Mouse (Mus musculus): ENCODE results near the gene Ppp1r26.
A peak's percentile ranks its signal among the peaks of the same experiment; 100 is the strongest.
"Not testable (repeated sequence)": the region's sequence is repeated elsewhere in the genome, so short reads cannot be mapped to it uniquely, and the experiment has no call there.

Ppp1r26 gene

GRCm38 (mm10) chr2:28446181-28446514, 452 bp upstream of the Ppp1r26 start:
- DNase-seq, result no peak

DNA sequence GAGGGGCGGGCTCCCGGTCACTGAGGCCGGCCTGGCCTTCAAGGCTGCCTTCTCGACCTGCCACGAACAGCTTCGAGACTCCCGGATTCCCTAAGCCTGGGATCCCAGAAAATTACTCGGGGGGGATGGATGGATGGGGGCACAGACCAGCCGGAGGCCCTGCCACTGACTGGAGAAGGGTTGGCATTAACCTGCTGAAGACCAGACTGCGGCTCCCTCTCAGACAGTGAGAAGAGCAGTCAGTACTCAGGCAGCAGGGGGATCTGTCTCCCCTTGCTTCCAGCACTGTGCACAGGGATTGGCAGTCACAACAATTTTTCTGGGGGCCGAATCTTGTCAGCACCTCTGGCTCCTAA, 693 bp downstream of the Ppp1r26 start:
- no peak for DNase-seq

DNA sequence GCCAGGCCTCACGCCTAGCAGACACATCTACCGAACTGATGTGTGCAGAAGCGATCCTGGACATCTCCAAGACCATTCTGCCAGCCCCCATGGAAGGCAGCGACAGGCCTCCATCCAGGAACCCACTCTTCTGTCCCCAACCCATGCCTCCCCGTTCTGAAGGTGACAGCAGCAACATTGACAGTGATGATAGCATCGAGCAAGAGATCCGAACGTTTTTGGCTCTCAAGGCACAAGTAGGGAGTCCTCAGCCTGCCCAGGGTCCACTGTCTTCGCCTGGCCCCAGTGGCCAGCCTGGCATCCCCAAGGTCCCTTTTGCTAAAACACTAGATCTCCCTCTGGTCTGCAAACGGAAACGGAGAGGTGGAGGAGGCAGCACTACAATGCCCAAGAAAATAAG, 5.1 kb downstream of the Ppp1r26 start:
- no peak for DNase-seq

GRCm38 (mm10) chr2:28453539-28453938, 6.9 kb downstream of the Ppp1r26 start:
- no peak for DNase-seq

DNA sequence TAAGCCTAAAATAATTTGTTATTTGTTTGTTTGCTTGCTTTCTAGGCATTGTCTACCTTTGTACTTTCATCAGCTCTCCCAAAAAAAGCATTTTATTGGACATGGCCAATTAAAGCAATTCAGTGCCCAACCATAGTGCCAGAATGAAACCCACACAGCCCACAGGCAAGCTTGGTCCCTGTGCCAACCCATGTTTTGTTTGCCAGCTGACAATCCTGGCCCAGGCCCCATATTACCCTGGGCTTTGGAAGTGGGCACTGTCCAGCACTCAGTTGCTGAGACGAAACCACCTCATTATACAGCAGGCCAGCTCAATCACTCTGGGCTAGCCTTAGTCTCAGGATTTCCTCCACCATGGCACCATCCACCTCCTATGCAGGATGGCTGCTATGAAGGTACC, 10.0 kb downstream of the Ppp1r26 start:
- no peak for DNase-seq

GRCm38 (mm10) chr2:28463919-28464318, 17.3 kb downstream of the Ppp1r26 start:
- peak; percentile 65 to 68 for DNase-seq

GRCm38 (mm10) chr2:28464919-28465318, 18.3 kb downstream of the Ppp1r26 start:
- no peak for DNase-seq

- peak; percentile 48 to 66 for DNase-seq
Observed at GRCm38 (mm10) chr2:28465836-28466518, 19.4 kb downstream of the Ppp1r26 start, which contains the start of gene 1700007K13Rik. TSS of gene 1700007K13Rik (minus strand) at chr2:28466332.

DNA sequence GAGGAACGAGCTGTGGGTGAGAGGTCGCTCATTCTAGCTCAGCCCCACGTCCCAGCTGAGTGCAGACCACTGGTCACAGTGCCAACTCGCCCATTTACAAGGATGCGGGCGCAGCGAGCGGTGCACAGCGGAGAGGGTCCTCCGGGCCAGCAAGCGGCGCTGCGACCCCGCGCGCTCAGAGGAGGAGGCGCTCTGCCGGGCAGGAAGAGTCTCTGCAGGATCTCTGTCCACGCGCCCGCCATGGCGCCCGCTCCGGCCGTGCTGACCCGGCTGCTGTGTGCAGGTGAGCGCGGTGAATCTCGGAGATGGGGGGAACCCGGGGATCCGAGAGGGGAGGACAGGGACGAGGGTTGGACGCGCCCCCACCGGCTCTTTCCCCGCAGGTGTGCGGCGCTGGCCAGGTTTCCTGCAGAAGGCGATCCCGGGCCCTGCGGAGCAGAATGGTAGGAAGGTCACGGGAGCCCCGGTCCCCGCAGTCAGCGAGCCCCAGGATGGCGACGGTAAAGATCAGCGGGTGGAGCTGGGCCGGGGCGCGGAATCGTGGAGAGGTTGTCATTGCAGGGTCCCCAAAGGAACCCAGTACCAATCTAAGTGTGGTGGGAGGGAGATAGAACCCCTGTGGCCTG, 21.4 kb downstream of the Ppp1r26 start, which contains the start of gene Mrps2:
TSS of gene Mrps2 (plus strand) at position 207 of the 626 bp plus-strand sequence.
- DNase-seq, result peak; percentile 79 to 81

DNA sequence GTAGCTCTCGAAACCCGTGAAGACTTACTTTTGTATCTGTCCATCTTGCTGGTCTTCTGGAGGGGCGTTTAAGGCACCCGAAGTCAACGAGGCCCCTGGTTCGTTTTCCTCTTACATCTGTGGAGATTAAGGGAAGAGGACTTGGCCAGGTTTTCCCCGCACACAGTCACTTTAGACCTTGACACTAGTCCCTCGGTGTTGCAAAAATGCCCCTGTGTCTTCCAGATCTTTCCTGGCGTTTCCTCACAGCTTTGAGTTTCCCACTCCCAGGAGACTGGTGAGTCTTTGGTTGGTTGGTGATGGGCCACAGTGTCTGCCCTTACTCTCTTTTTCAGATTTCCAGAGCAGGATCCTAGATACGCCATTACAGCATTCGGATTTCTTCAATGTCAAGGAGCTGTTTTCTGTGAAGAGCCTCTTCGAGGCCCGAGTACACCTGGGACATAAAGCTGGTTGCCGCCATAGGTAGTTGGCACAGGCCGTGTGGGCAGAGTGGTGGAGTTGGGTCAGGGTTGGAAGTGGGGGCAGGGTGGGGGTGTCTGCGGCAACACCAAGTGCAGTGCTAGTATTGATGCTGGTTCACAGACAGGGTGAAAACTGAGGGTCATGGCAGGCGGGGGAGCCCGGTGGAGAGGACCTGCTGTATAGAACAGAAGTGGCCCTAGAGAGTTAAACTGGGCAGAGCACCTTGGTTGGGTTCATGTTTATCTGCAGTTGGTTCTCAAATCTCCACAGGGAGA, 22.1 kb downstream of the Ppp1r26 start:
- DNase-seq, result no peak

GRCm38 (mm10) chr2:28469461-28469860, 22.9 kb downstream of the Ppp1r26 start:
- DNase-seq, result no peak

GRCm38 (mm10) chr2:28470591-28470990, 24.0 kb downstream of the Ppp1r26 start:
- DNase-seq, result no peak

GRCm38 (mm10) chr2:28472011-28472410, 25.4 kb downstream of the Ppp1r26 start:
- not testable (repeated sequence) for DNase-seq

GRCm38 (mm10) chr2:28477993-28478392, 31.4 kb downstream of the Ppp1r26 start:
- DNase-seq, result not testable (repeated sequence)

DNA sequence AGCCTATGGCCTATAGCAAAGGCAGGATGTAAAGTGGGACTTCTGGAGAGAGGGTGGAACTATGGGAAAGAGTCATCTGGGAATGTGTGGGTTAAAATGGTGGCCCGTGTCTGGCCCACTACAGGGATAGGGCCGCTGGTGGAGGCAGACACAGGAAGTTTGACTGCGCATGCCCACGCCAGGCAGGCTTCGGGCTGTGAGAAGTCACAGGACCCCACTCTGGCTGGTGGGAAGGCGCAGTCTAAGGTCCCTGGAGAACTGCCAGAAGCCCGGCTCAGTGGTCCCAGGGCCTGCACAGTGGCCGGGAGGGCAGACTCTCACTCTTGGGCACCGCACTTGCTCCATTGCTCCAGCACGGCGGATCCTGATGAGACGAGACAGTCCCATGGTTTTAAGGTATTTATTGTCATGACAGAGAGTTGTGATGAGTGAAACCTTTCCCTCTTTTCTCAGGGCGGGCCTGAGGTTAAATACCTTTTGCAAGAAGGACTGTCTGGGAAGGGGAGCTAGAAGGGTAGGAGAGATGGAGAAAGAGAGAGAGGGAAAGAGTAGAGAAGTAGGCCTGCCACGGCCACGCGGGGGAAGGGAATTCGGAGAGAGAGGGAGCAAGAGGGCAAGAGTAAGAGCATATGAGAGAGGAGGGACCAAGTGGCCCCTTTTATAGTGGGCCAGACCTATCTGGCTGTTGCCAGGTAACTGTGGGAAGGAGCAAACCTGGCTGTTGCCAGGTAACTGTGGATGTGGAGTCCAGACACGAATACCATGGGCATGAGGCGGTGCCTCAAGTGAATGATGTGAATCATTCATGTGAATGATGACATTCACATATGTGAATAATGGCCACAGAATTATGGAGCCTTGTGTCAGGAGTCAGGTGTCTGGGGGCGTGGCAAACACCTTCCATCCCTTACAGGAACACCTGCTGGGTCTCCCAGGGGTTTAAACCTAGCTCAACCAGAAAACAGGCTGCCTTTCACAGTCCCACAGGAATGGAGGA, 32.9 kb downstream of the Ppp1r26 start:
- no peak for DNase-seq

DNA sequence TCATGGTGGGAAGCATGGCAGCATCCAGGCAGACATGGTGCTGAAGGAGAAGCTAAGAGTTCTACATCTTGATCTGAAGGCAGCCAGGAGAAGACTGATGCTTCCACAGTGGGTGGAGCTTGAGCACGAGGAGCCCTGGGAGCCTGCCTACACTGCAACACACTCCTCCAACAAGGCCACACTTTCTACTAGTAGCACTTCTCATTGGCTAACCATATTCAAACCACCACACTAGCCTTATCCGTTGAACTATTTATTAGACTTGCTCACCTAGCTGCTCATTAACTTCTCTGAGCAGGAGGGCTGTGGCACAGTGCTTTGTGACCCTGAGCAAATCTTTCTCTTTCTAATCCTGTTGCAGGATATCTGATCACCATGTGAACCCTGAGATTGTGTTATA, 37.3 kb downstream of the Ppp1r26 start:
- DNase-seq, result no peak

GRCm38 (mm10) chr2:28494521-28494920, 47.9 kb downstream of the Ppp1r26 start:
- no peak for DNase-seq

DNA sequence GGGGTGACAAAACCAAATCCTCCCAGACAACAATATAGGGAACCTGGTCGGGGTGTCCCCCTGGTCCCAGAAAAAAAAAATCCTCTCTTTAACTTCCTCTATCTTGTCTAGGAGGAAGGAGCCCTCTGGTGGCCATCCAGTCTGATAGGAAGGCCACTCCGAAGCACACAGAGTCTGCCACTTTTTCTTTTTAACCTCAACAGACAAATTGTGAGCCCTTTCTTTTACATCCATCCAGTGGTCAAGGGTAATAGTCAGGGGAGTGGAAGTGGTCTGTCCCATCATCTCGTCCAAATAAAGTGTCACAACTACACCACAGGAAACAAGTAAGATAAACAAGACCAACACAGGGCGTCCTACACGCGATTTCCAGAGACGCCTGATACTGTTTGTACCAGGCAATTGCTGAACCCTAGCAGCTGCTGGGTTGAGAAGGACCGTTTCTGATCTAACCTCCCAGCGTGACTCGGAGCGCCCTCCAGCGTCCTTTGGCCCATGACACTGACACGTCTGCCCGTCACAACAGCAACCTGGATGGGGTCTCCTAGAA, 48.7 kb downstream of the Ppp1r26 start:
- DNase-seq, result no peak

DNA sequence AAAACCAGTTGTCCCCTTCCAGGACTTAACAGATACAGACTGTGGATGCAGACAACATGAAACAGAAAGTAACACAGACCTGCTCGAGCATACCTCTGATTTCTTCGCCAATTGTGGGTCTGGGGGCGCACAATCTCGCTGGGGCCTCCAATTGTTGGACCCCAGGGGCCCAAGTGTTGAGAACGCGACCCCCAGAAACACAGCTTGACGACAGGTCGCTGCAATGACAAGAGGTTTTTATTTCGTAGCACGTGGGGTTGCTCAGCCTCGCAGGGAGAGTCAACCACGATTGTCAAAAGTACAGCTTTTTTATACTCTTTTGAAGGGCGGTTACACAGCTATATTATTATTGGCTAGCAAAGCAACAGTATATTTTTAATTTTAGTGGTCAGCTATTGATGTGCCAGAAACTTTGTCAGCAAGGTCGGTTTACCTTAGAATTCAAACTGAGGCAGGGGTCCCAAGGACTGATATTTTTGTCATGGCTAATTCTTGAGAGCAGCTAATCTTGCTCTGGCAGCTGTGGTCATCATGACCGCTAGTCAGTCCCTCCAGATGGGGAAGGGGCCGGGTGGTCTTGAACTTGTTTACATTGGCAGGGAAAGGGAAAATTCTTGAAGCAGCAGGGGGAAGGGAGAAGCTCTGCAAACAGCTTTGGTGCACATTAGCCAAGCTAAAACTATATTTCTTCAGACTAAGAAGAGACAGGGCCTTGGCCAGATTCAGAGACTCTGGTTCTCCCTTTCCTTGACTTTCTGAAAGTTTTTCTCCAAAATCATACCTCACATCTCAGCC, 49.4 kb downstream of the Ppp1r26 start:
- DNase-seq, result no peak

- DNase-seq, result no peak
Observed at GRCm38 (mm10) chr2:28496671-28497070, 50.1 kb downstream of the Ppp1r26 start, which contains the start of gene Gbgt1. TSS of gene Gbgt1 (plus strand) at chr2:28496891.

- DNase-seq, result no peak
Observed at GRCm38 (mm10) chr2:28497561-28497960, 51.0 kb downstream of the Ppp1r26 start.

Measured in thymus, postnatal 36 days (tissue).